Mouse (Mus musculus) megakaryocyte, embryonic 14.5 days (primary cell): ENCODE data around the gene Ralgapa2.

Source experiments
- FLI1 ChIP-seq: IDR thresholded peaks from 2 replicates; pipeline ENCODE4 v1.6.1; 2012; ENCODE audit warnings: low read length, inconsistent platforms, mixed read lengths
- GATA1 ChIP-seq: IDR thresholded peaks from 3 replicates; pipeline ENCODE4 v1.6.1; 2012; ENCODE audit warnings: mixed read lengths, low read length, inconsistent platforms, borderline replicate concordance

DNA sequence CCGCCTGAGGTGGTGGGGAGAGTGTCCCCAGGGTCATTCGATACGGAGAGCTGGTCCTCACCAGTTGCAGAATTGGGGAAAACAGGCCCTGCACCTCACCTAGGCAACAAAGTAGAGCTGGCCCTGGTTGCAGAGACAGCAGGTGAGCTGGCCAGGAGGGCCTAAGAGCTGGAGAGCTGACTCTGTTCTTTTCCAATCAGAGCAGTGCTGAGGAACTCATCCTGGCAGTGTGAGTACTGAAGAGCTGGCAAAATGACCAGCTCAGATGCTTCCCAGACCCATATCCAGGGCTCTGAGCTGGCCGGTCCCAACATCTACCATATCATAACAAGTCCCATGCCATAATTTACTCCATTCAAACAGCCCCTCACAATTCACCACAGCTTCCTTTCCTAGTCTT lies 34.7 kb downstream of the Ralgapa2 start:
- TF ChIP-seq GATA1 (no peak), FLI1 (no peak)
